Mouse (Mus musculus): ENCODE results near the gene Zfp697. TPM values are rescaled to one million over a fixed set of nuclear protein-coding genes. Genes with fewer than 3 reads are reported as not detected.

Gene Zfp697
- polyA plus RNA-seq, 1 experiment = 20.6 TPM

- Histone ChIP-seq H3K27ac (ENCODE audit: insufficient read depth, low read length) (no peak overlapping the region), H3K4me3 (ENCODE audit: insufficient read depth, low read length) (no peak overlapping the region), H3K4me1 (ENCODE audit: control insufficient read depth, insufficient read depth, low read length) (no peaks in the 10 kb centered on the region)
- TF ChIP-seq POLR2A (IDR thresholded peaks at IDR 0.05; ENCODE audit: extremely low read depth, insufficient read depth, low read length) (no peak), CTCF (IDR thresholded peaks at IDR 0.05; ENCODE audit: extremely low read depth, insufficient read depth, low read length) (no peak)
These were observed 41.3 kb upstream of the Zfp697 start for GRCm38 (mm10) chr3:98340818-98341594.

- Histone ChIP-seq H3K4me1 (ENCODE audit: control insufficient read depth, insufficient read depth, low read length) (no peaks in the 10 kb centered on the region), H3K27ac (ENCODE audit: insufficient read depth, low read length) (no peak overlapping the region), H3K4me3 (ENCODE audit: insufficient read depth, low read length) (no peak overlapping the region)
- TF ChIP-seq CTCF (IDR thresholded peaks at IDR 0.05; ENCODE audit: extremely low read depth, insufficient read depth, low read length) (no peak), POLR2A (IDR thresholded peaks at IDR 0.05; ENCODE audit: extremely low read depth, insufficient read depth, low read length) (no peak)
These were observed 39.0 kb upstream of the Zfp697 start for GRCm38 (mm10) chr3:98343235-98343634.

- H3K27ac ChIP-seq (ENCODE audit: insufficient read depth, low read length) = no peak overlapping the region
- H3K4me1 ChIP-seq (ENCODE audit: control insufficient read depth, insufficient read depth, low read length) = no peaks in the 10 kb centered on the region
- no peak for TF ChIP-seq CTCF (IDR thresholded peaks at IDR 0.05; ENCODE audit: extremely low read depth, insufficient read depth, low read length)
- H3K4me3 ChIP-seq (ENCODE audit: insufficient read depth, low read length) = no peak overlapping the region
These were observed 34.2 kb upstream of the Zfp697 start for GRCm38 (mm10) chr3:98348106-98348505.

GRCm38 (mm10) chr3:98348705-98349104 lies 33.6 kb upstream of the Zfp697 start:
- TF ChIP-seq CTCF (IDR thresholded peaks at IDR 0.05; ENCODE audit: extremely low read depth, insufficient read depth, low read length) (no peak), POLR2A (IDR thresholded peaks at IDR 0.05; ENCODE audit: extremely low read depth, insufficient read depth, low read length) (no peak)
- H3K4me1 ChIP-seq (ENCODE audit: control insufficient read depth, insufficient read depth, low read length) = no peaks in the 10 kb centered on the region
- H3K27ac ChIP-seq (ENCODE audit: insufficient read depth, low read length) = no peak overlapping the region
- H3K4me3 ChIP-seq (ENCODE audit: insufficient read depth, low read length) = no peak overlapping the region

GRCm38 (mm10) chr3:98353892-98354291 lies 28.4 kb upstream of the Zfp697 start:
- H3K4me3 ChIP-seq (ENCODE audit: insufficient read depth, low read length) = no peak overlapping the region
- no peak overlapping the region for H3K27ac ChIP-seq (ENCODE audit: insufficient read depth, low read length)
- TF ChIP-seq POLR2A (IDR thresholded peaks at IDR 0.05; ENCODE audit: extremely low read depth, insufficient read depth, low read length) (no peak), CTCF (IDR thresholded peaks at IDR 0.05; ENCODE audit: extremely low read depth, insufficient read depth, low read length) (peak; percentile 32; the same call in 1 of the 2 replicates)
- H3K4me1 ChIP-seq (ENCODE audit: control insufficient read depth, insufficient read depth, low read length) = no peaks in the 10 kb centered on the region

GRCm38 (mm10) chr3:98355344-98356025 lies 26.8 kb upstream of the Zfp697 start:
- TF ChIP-seq POLR2A (IDR thresholded peaks at IDR 0.05; ENCODE audit: extremely low read depth, insufficient read depth, low read length) (no peak), CTCF (IDR thresholded peaks at IDR 0.05; ENCODE audit: extremely low read depth, insufficient read depth, low read length) (no peak)
- H3K27ac ChIP-seq (ENCODE audit: insufficient read depth, low read length) = no peak overlapping the region
- H3K4me1 ChIP-seq (ENCODE audit: control insufficient read depth, insufficient read depth, low read length) = no peaks in the 10 kb centered on the region
- no peak overlapping the region for H3K4me3 ChIP-seq (ENCODE audit: insufficient read depth, low read length)

- Histone ChIP-seq H3K27ac (ENCODE audit: insufficient read depth, low read length) (no peak overlapping the region), H3K4me3 (ENCODE audit: insufficient read depth, low read length) (no peak overlapping the region), H3K4me1 (ENCODE audit: control insufficient read depth, insufficient read depth, low read length) (no peaks in the 10 kb centered on the region)
- TF ChIP-seq CTCF (IDR thresholded peaks at IDR 0.05; ENCODE audit: extremely low read depth, insufficient read depth, low read length) = no peak
- no peak for TF ChIP-seq POLR2A (IDR thresholded peaks at IDR 0.05; ENCODE audit: extremely low read depth, insufficient read depth, low read length)
These were observed 26.3 kb upstream of the Zfp697 start for GRCm38 (mm10) chr3:98356026-98356365.

- H3K4me1 ChIP-seq (ENCODE audit: control insufficient read depth, insufficient read depth, low read length) = no peaks in the 10 kb centered on the region
- no peak overlapping the region for H3K4me3 ChIP-seq (ENCODE audit: insufficient read depth, low read length)
- H3K27ac ChIP-seq (ENCODE audit: insufficient read depth, low read length) = no peak overlapping the region
- TF ChIP-seq CTCF (IDR thresholded peaks at IDR 0.05; ENCODE audit: extremely low read depth, insufficient read depth, low read length) (no peak), POLR2A (IDR thresholded peaks at IDR 0.05; ENCODE audit: extremely low read depth, insufficient read depth, low read length) (no peak)
These were observed 25.5 kb upstream of the Zfp697 start for GRCm38 (mm10) chr3:98356632-98357370.

GRCm38 (mm10) chr3:98362753-98363152 lies 19.5 kb upstream of the Zfp697 start:
- H3K4me3 ChIP-seq (ENCODE audit: insufficient read depth, low read length) = no peak overlapping the region
- no peak overlapping the region for H3K27ac ChIP-seq (ENCODE audit: insufficient read depth, low read length)
- TF ChIP-seq POLR2A (IDR thresholded peaks at IDR 0.05; ENCODE audit: extremely low read depth, insufficient read depth, low read length) (no peak), CTCF (IDR thresholded peaks at IDR 0.05; ENCODE audit: extremely low read depth, insufficient read depth, low read length) (peak; percentile 48)
- no peaks in the 10 kb centered on the region for H3K4me1 ChIP-seq (ENCODE audit: control insufficient read depth, insufficient read depth, low read length)
